Mouse (Mus musculus) thymus, adult 2 months (tissue): ENCODE measurements around the gene Spn.

ENCODE experiments used
- CTCF ChIP-seq: fragments of 200-500 bp; IDR thresholded peaks from 2 replicates; pipeline ENCODE4 v1.5.1; 2012; ENCODE audit warnings: mild to moderate bottlenecking, control low read depth, low read length, moderate library complexity, borderline replicate concordance; ENCODE audit not compliant: control insufficient read depth, poor library complexity, insufficient read depth; ENCODE audit errors: extremely low read depth
- POLR2A ChIP-seq: fragments of 200-500 bp; IDR thresholded peaks from 2 replicates; pipeline ENCODE4 v1.6.1; 2012; ENCODE audit warnings: mild to moderate bottlenecking, low read length, control low read depth, moderate library complexity; ENCODE audit not compliant: control insufficient read depth, poor library complexity, insufficient read depth; ENCODE audit errors: extremely low read depth

- no peak for TF ChIP-seq CTCF
- TF ChIP-seq POLR2A: no peak
Measured at GRCm38 (mm10) chr7:127157548-127157947, 19.9 kb upstream of the Spn start.
